Comparison of ENCODE assay signal across 11 mouse cellular contexts in the genomic region with DNA sequence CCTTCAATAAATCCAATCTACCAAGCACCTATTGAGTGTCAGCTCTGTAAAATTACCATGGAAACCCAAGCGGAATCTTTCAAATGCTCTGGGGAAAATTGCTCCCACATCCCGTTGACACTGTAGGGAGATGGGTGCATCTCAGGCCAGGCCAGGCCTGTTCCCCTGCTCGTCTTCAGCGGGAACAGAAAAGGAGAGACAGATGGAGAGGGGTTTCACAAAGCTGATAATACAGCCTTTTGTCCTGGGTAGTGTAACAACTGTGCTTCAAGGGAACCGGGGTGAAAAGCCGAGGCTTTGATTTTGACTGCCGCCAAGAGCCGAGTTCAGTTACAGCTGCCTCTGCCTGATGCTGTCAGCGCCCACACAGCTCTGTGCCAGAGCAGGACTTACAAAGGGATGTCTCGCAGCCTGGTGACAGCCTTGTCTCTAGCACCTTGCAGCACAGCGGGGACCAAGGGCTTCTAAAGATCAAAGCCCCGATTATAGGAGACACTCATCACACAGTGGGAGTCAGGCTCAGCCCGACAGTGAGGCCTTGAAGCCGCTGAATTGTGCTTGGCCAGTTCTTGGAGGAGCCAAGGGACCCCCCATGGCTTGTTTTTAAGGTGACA.
DNase-seq lines count a peak whose midpoint lies in the region; ATAC-seq lines count a peak whose summit lies in the region.
"Had no signal": no experiment of that assay in that cellular context is flagged by ENCODE, and none has a peak within 500 bp of the region (broad histone marks: within the 10 kb centered on the region; RNA-seq: fewer than 3 reads in every experiment).

No protein-coding gene starts in this region.

- no peaks in the 10 kb centered on the region for H3K4me1 ChIP-seq in lung, embryonic 16.5 days (replicated peaks; ENCODE audit: control insufficient read depth, insufficient read depth, low read length)

- peak; percentile 52; the same call in 1 of the 2 replicates for ATAC-seq in lung, embryonic 16.5 days (ENCODE audit: low read depth)
- ATAC-seq: Patski had no signal

- H3K9ac ChIP-seq in lung, embryonic 16.5 days (ENCODE audit: low read length): no peak overlapping the region

- H3K36me3 ChIP-seq in lung, embryonic 16.5 days (ENCODE audit: control insufficient read depth, insufficient read depth, low read length): no peaks in the 10 kb centered on the region

- DNase-seq in adrenal gland, postnatal 25 days: peak; percentile 3
- no peak for DNase-seq in adrenal gland, adult 18-20 months (ENCODE audit: low spot score in 2 of 2)
- DNase-seq in lung, postnatal 4 days: no peak
- peak; percentile 29 for DNase-seq in heart, postnatal 4 days
- DNase-seq in retina, postnatal 1 day: peak; percentile 64
- no peak for DNase-seq in kidney, adult 9 months
- no peak for DNase-seq in thymus, adult 18-20 months
- DNase-seq: cerebellum, adult 11 months had no signal

- no peak overlapping the region for H3K4me2 ChIP-seq in lung, embryonic 16.5 days (ENCODE audit: low read depth, low read length)

- 23% methylated on average over 14 of the region's 14 CpGs for WGBS in lung, embryonic 16.5 days

- no peak overlapping the region for H3K27ac ChIP-seq in lung, embryonic 16.5 days (ENCODE audit: low read length)

- H3K9me3 ChIP-seq in lung, embryonic 16.5 days (ENCODE audit: control insufficient read depth, low read length): no peaks in the 10 kb centered on the region

- no peaks in the 10 kb centered on the region for H3K27me3 ChIP-seq in lung, embryonic 16.5 days (ENCODE audit: control insufficient read depth, insufficient read depth, low read depth, low read length)
- H3K27me3 ChIP-seq: Patski had no signal

- H3K4me3 ChIP-seq in lung, embryonic 16.5 days (ENCODE audit: low read length): no peak overlapping the region
- H3K4me3 ChIP-seq: myocyte had no signal

Comparison
In these comparisons a context has a peak if more than half of its experiments do, and no peak if none do; other contexts are left out.
1. DNase-seq: peak in adrenal gland, postnatal 25 days (single experiment), heart, postnatal 4 days (single experiment) and retina, postnatal 1 day (single experiment); none in adrenal gland, adult 18-20 months (0 of 2), lung, postnatal 4 days (0 of 2), kidney, adult 9 months (single experiment) and thymus, adult 18-20 months (0 of 2).